Comparison of ENCODE assay signal across 14 mouse cellular contexts in genomic region chr10:56485746-56486145, GRCm38 (mm10).
"Had no signal": no experiment of that assay in that cellular context is flagged by ENCODE, and none has a peak within 500 bp of the region (broad histone marks: within the 10 kb centered on the region; RNA-seq: fewer than 3 reads in every experiment).

No protein-coding gene starts in this region.

- DNase-seq: kidney, adult 2 months; kidney, postnatal 14 days; lung, embryonic 14.5 days; lung, postnatal 10 days; right cerebral cortex, adult 18-20 months; right cerebral cortex, postnatal 25 days; thymus, adult 2 months; thymus, postnatal 36 days had no signal

- H3K4me3 ChIP-seq: kidney, embryonic 15.5 days; limb, embryonic 15.5 days; liver, embryonic 12.5 days; midbrain, embryonic 12.5 days; neural tube, embryonic 15.5 days had no signal

- H3K4me1 ChIP-seq: kidney, embryonic 15.5 days; midbrain, embryonic 12.5 days; neural tube, embryonic 15.5 days had no signal

- H3K27ac ChIP-seq: kidney, embryonic 15.5 days; limb, embryonic 15.5 days; liver, embryonic 12.5 days; macrophage; midbrain, embryonic 12.5 days; neural tube, embryonic 15.5 days had no signal
